Mouse (Mus musculus) c-Kit-positive CD71-positive TER-119-positive erythroid progenitor cells, embryonic 14.5 days (primary cell): ENCODE measurements around the gene Olfr351.

Source experiments
- DNase-seq: peaks from one replicate; pipeline ENCODE4 v3.0.0-alpha.2; 2013; ENCODE audit warnings: low spot score

Gene Olfr351

DNA sequence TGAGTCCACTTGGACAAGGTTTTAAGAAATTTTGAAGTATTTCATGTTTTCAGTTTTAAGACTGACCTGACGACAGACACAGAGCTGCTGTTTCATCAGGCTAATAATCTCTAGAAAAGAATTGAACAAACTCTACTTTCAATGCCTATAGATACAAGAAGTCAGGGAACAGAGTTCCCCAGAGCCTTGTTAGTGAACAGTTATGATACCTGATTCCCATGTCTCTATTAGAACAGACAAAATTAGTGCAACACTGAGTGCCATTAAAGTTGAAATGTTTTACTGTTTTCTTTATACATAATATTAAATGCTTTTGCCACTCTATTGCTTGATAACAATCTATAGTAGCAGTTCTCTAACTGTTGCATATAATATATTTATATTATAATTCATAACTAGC, at the start of gene Olfr351:
Gene Olfr351, minus strand, starts transcription at position 101 of the 400 bp plus-strand sequence.
- DNase-seq = no peak

DNA sequence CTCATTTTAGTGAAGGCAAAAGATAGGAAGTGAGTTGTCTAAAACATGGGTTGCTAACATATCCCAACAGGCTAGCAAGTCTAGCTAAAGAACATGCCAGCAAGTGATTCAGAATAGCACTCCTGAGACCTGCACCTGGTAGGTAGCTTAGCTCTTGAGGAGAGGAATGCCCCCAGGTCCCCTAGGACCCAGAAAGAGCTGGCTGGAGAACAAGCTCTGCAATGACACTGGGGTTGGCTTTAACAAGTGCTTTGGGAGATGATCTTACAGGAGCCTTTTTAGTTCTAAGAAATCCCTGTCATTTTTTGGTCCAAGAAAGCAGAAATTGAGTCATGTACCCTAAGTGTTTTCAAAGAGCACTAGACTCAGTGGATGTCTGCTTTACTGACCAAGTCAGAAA, 42.9 kb upstream of the Olfr351 start, which contains the start of gene Olfr354:
Gene Olfr354, plus strand, starts transcription at position 301 of the 400 bp plus-strand sequence.
- no peak for DNase-seq

DNA sequence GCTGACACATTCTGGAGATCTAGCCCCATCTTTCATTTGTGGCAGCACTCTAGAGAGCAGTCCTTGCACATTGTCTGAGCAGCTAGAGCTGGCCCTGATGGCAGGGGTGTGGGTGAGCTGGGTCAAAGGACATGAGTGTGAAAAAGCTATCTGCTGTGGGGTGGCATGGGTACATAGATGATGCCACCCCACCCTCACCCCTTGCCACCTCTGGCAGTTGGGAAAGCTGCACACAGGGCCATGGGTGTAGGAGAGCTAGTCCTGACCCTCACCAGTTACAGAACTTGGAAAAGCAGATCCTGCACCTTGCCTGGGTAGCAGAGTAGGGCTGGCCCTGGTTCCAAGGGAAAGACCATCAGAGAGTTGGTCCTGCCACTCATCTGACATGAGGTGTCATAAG, 34.7 kb upstream of the Olfr351 start:
- DNase-seq = no peak

DNA sequence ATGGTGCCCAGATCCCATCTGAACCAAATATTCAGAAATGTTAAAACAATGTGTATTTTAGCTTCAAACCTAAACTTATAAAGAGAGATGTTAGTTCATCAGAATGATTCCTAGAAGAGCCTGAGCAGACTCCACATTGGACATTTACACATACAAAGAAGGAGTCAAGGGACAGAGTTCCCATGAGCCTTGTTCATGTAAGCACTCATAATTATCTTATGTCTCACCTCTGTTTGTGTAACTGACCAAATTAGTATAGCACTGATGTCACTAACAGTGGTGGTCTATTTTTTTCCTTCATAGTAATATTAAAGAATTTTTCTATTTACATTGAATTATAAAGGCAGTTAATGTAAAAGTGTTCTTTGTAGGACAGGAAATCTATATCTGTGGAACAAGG, 30.4 kb upstream of the Olfr351 start, which contains the start of gene Olfr353:
Gene Olfr353, minus strand, starts transcription at position 101 of the 400 bp plus-strand sequence.
- DNase-seq = no peak

DNA sequence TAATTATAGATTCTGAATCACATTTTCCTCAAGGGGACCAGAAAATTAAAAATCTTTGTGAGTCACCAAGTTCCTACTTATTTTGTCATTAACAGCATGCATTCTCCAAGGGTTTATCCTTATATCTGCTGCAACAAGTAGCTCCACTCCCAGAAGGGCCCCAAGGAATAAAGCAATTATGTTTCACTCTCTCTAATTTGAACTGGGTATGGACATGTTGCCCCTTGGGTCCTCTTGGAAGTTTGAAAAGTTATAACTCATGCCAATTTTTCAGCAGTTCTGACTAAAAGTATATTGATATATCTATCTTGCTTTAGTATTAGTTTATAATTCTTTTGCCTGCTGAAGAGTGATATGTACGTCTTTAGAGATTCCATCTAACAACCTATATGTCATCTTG, 5.7 kb upstream of the Olfr351 start, which contains the start of gene Olfr352:
Gene Olfr352, plus strand, starts transcription at position 301 of the 400 bp plus-strand sequence.
- no peak for DNase-seq

DNA sequence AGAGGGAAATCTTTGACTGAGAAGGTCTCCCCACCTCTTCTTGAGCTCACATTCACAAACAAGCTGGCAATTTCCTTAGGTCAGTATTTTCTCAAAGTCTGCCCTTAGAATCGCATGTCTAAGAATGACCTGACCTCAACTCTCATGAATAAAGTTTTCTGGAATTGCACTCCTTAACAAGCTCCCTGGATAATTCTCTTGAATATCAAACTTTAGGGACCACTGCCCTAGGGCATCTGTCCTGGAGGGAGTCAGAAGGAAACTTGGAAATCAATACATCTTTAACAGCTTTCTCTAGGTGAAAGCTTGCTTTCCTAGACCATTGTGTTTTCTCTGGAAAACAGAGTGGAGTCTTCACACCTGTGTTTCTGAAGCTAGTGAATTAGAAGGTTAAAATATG, 16.4 kb downstream of the Olfr351 start, which contains the start of gene Olfr350:
Gene Olfr350, plus strand, starts transcription at position 301 of the 400 bp plus-strand sequence.
- DNase-seq = no peak

DNA sequence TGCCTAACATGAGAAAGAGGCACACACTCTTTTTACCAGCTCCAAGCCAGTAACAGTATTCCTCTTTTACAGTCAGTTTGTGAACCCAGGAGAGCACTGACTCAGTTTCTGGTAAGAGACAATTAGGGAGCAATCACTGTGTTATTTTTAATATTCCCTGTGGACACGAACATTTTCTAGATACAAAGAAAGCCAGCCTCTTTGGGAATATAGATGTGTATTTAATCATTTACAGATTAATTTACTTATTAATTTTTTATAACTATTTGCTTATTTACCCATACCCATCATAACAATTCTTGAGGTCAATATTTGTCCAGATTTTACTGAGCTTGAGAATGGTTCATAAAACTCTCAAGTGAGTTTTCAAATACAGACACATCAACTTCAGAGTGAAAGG, 45.5 kb downstream of the Olfr351 start, which contains the start of gene Olfr3:
Gene Olfr3, minus strand, starts transcription at position 101 of the 400 bp plus-strand sequence.
- no peak for DNase-seq
